Mouse (Mus musculus): ENCODE results near the gene AC124502.3.

The AC124502.3 gene

DNA sequence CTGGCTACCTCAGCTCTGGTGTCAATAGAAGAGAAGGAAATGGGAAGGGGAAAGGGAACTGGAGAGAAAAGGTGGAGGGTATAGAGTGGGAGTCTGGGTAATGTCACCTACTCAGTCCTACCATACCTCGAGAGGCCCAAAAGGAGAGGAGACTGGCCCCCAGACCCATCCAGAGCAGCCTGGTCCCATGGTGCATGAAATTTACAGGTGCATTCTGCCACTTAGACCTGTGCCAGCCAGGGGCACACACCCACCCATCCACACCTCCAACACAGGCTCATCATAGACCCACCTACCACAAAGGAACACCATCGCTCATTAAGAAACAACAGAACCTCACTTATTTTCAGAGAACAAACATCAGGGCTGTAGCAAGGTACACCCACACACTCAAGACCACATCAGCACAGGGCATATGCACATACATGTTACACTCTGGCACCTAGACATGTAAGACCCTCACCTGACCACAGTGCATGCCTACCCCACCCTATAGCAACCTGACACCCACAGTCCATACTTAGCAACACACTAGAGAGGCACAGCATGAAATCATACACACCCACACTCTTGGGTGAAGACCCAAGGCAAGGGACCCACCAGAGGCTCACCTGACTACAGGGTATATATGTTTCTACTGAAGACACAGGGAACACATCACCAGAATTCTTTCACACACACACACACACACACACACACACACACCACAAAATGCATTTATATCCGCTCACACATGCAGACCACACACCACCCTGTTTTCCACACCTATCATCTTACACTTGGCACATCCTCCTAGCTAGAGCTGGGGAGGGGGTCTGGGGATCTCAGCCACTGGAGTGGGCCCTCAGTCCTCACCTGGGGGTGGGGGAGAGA, 45.5 kb downstream of the AC124502.3 start:
- in situ Hi-C loops (cut with MboI; ENCODE audit: low sequenced_read_pairs) = no loop called here

DNA sequence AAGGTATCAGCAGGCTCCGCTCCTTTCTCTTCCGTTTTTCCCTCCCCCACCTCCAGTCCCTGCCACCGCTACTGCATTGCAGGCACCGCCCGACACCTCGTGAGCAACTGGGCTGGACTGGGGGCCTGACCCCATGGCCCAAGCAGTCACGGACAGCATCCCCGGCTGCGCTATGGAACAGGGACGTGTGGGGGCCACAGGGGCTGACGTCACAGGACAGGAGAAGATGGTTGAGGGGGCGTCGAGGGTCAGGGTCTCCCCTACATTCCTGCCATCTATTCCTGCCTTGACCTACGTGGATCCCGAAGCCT, 46.1 kb downstream of the AC124502.3 start:
- in situ Hi-C loops (cut with MboI; ENCODE audit: low sequenced_read_pairs) = loop anchor here (5.0 kb wide), 1 partner anchor 58 kb away; no protein-coding TSS in a partner anchor

DNA sequence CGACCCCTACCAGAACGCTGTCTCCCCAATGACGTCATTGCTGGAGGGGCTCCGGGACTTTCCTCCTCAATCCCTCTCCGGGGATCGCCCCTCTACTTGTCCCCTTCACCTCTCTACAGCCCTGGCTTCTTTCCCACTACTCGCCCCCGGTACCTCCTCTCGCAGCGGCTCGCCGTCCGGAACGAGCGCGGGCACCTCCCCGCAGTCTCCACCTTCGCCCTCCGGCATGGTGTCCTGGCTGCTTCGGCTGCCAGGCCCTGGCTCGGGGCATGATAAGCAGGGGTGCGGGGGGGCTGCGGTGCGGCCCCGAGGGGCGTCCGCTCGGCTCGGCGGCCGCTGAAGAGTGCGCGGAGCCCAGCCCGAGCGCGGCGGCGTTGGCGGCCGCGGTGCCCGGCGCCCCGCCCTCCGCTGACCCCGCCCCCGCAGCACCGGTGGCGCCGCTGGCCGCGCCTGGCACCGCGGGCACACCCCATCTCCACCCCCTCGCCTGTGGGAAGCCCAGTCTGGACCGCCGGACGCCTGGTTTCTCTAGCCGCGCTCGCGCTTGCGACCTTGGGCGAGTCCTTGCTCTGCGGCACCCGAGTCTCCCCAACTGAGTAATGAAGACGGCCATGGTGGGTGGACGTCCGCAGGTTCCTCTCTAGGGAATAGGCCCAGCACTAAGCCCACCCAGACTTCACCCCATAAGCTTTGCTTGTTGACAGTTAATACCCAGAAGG, 46.6 kb downstream of the AC124502.3 start, which contains the start of gene Tmem151a:
TSS of gene Tmem151a (minus strand) at position 387 of the 719 bp plus-strand sequence.
- in situ Hi-C loops (cut with MboI; ENCODE audit: low sequenced_read_pairs) = loop anchor here (5.0 kb wide), 1 partner anchor 57 kb away; no protein-coding TSS in a partner anchor

- in situ Hi-C loops (cut with MboI; ENCODE audit: low sequenced_read_pairs) = loop anchor here (5.0 kb wide), 1 partner anchor 56 kb away; no protein-coding TSS in a partner anchor
These were observed 47.8 kb downstream of the AC124502.3 start for GRCm38 (mm10) chr19:5086533-5086932.

DNA sequence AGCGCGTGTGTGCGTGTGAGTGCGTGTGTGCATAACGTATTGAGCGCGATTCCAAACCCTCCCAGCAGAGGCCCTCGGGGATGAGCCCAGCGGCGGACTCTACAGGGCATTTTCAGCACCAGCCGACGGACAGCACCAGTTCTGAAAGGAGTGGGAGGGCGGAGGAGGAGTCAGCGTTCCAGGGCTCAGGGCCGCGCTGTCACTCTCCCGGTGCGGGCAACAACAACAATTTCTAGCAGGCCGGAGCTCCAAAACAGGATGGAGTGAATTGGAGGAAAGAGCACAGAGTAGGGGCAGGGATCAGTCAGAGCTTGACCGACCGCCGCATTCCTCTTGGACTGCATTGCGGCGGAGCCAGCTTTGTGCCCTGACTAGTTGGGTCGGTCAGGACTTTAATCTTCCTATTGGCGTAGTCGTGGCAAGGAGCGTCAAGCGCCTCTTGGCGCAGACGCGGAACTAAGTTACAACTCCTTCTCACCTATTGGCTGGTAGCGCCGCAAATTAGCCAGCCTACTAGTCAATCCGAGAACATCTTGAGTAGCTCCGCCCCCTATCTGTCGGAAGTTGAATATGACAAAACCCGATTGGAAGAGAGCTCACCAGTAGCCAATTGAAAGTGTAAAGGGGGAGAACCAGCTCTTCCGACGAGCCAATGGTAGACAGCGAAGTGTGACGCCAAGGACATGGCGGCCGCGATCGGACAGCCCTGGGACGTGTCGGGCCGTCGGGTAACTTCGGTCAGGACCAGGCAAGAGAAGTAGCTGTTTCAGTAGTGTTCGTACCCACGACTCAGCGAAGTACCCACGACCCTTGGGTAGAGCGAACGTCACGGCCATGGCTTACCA, 49.4 kb downstream of the AC124502.3 start, which contains the start of gene Yif1a:
TSS of gene Yif1a (plus strand) at position 655 of the 845 bp plus-strand sequence.
- in situ Hi-C loops (cut with MboI; ENCODE audit: low sequenced_read_pairs) = loop anchor here (5.0 kb wide), 1 partner anchor 54 kb away; no protein-coding TSS in a partner anchor

- in situ Hi-C loops (cut with MboI; ENCODE audit: low sequenced_read_pairs) = loop anchor here (5.0 kb wide), 1 partner anchor 53 kb away; no protein-coding TSS in a partner anchor
These were observed 50.6 kb downstream of the AC124502.3 start for GRCm38 (mm10) chr19:5089324-5089723.

- in situ Hi-C loops (cut with MboI; ENCODE audit: low sequenced_read_pairs) = no loop called here
These were observed 53.4 kb downstream of the AC124502.3 start for GRCm38 (mm10) chr19:5092083-5092482.

GRCm38 (mm10) chr19:5093481-5094242, 55.0 kb downstream of the AC124502.3 start:
- in situ Hi-C loops (cut with MboI; ENCODE audit: low sequenced_read_pairs) = no loop called here

DNA sequence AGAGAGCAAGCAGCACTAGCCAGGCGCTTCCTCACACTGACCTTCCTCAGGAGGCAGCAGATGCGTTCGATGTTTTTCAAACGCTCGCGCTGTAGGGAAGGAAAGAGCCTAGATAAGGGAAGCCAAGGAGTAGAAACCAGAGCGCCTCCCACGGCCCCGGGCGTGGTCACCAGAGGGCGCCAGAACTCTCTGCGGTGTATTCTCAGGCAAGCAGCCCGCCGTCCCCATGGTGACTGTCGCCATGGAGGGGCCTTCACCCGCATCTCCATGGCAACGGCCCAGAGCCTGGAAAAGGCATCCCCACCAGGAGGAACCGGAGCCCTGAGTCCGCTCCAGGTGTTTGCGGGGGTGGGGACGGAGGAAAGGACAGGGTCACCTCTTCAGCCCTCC, 55.5 kb downstream of the AC124502.3 start:
- in situ Hi-C loops (cut with MboI; ENCODE audit: low sequenced_read_pairs) = no loop called here

DNA sequence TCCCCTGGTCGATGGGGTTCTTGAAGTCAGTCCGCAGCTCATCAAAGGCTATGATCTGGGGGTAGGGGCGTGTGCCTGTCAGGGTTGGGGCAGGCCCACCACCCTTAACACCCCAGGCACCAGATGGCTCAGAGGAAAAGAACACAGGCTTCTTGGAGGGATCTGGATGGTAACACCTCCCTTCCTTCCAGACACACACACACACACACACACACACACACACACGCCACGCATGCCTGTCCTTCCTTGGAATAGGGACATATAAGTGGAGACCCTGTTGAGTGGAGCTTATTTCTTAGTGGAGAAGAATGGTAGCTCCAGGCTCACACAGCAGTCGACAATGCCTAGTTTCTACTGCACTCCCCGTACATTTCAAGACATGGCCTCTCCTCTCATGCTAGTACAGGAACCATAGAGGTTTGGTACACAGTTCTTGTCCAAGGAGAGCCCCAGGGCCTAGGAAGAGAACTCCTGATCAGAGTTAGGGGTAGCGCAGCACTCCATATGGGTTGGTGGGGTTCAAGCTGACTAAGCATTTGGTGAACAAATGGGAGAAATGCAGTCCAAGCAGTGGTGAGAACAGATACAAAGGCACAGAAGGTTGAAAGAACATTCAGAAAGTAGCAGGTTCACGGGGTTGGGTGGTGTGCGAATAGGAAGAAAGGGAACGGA, 56.2 kb downstream of the AC124502.3 start:
- in situ Hi-C loops (cut with MboI; ENCODE audit: low sequenced_read_pairs) = no loop called here

DNA sequence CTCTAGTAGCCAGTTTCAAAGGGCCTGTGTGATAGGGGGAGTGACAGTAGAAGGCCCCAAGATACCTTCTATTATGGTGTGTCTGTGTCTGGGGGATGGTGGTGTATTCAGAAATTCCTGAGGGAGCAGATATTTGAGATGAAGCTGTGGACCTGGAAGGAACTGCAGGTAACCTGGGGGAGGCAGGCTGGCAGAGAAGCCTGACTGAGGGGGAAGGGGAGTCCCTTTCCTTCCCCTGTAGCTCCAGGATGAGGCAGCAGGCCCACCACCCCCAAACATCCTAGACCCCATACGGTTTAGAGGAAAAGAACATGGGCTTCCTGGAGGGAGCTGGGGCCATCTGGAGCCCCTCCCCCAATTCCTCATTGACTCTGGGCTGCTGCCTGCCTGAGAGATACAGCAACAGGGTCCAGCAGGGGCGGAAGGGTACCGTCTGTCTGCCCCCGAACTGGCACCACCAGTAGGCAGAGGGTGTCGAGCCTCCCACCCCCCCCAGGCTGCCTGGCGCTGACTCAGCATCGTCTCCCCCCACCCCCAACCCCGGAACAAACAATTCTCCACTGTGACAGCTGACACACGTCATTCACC, 57.3 kb downstream of the AC124502.3 start:
- in situ Hi-C loops (cut with MboI; ENCODE audit: low sequenced_read_pairs) = no loop called here

DNA sequence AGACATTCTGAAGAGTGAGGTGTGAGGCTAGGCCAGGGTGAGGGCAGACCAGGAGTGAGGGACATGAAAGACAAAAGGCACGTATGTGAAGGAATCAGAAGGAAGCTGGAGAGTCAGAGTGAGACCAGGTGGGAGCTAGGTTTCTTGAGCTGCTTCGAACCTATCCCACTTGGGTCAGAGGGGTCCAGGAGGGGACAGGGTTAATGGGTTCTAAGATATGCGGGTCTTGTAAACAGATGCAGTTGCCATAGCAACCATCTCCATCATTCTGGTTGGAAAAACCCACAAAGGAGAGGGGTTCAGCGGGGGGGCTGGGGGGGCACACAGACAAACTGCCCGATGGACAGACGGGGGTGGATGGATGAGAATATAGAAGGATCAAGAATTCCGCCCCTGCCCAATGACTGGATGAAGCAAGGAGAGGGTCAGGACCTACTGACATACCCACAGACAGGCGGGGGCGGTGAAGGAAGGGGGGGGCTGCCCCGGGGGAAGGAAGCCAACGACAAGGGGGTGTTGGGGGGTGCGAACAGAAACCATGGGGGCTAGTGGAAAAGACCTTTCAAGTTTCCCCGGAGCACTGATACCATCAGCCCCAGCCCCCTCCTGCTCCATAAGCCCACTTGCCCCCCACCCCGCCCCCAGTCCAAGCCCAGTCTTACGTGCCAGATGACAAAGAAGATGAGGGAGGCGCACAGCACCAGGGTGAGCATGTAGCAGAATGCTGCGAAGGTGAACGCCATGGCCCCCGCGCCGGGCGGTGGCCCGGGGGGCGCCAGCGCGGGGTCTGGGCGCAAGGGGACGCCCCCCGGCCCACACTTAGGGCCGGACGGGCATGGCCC, 59.1 kb downstream of the AC124502.3 start:
- in situ Hi-C loops (cut with MboI; ENCODE audit: low sequenced_read_pairs) = no loop called here

DNA sequence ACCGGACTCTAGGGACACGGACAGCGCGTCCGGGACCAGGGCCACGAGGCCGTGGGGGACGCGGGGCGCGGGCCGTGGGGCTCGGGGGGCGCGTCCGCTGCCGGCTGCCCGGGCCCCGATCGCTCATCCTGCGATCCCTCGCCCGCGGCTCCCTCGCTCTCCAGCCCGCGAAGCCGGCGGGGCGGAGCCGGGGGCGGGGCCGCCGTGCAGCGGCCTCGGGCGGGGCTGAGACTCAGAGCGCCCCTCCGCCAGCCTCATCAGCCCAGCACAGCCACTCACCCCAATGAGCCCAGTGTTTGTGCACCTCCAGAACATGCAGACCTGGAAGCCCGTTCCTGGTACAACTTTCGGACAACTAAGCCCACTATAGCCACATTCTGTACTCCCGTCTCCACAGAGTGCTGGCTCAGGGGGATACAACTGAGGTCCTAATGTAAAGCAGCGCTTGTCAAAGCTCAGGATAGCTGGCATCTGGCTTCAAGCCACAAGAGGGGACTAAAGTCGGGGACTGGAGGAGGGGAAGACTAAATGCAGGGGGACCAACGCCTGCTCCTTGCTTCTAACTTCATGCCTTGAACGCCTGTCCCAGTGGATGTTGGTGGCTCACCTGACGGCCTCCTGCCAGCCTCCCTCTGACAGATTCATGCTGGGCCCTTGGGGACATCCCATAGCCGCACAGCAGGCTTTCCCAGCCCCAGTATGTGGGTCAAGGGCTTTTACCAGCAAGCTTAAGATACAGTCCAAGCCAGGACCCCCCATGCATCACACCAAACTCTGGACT, 59.9 kb downstream of the AC124502.3 start, which contains the start of gene Cnih2:
TSS of gene Cnih2 (minus strand) at position 159 of the 781 bp plus-strand sequence.
- in situ Hi-C loops (cut with MboI; ENCODE audit: low sequenced_read_pairs) = no loop called here

Measured in CH12F3 (cell line).